Mouse (Mus musculus) left cerebral cortex, postnatal 4 days (tissue): ENCODE measurements around the gene Cmss1. TPM values are rescaled to one million over a fixed set of nuclear protein-coding genes. Genes with fewer than 3 reads are reported as not detected.

Source experiments
- DNase-seq: peaks from one replicate; pipeline ENCODE4 v3.0.0-alpha.2; 2022
- intact Hi-C: fragments of 180-260 bp; cut with DNase I; formaldehyde crosslinking; loops from one replicate; pipeline ENCODE4 v1.15.1; 2025
- total RNA-seq, 2 experiments: library from RNA; stranded (reverse); gene quantifications; 2 replicates each; pipeline ENCODE4 v1.2.3; 2021

Cmss1 gene
- total RNA-seq, 2 experiments from 2014 or later: 16.4 to 17.0 TPM

DNA sequence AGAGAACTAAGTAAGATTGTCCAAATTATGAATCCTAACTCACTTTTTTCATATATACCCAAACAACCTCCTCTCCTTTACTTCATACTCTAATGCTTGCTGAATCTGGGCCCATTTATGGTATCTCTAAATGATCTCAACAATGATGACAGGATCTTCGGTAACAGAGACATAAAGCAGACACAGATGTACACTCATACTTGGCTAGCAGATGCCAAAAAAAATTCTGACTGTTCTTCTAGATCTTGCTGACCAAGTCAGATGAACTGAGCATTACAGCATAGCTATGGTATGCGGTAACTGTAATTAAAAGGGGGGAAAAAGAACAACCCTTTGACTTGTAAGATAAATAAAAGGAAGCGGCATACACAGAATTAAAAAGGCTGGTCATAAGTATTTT is 43.2 kb downstream of the Cmss1 start:
- intact Hi-C loops: no loop called here
- DNase-seq: no peak

DNA sequence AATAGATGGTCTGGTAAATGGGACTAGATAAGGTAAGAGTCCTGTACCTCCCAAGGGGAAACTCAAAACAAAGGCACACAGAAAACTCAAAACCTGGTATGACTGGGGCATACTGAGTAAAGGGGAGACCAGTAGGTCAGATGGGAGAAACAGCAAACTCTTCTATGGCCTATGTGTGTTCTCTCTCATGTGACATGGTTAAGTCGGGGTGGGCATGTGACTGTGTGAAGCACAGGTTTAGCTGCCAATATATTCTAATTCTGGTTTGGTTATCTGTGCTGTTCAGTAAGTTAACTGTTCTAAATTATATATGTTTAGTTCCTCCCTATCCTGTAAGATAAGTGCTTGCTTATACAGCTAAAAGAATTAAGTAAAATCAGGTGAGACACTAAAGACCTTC is 46.5 kb downstream of the Cmss1 start:
- no peak for DNase-seq
- intact Hi-C loops: no loop called here

DNA sequence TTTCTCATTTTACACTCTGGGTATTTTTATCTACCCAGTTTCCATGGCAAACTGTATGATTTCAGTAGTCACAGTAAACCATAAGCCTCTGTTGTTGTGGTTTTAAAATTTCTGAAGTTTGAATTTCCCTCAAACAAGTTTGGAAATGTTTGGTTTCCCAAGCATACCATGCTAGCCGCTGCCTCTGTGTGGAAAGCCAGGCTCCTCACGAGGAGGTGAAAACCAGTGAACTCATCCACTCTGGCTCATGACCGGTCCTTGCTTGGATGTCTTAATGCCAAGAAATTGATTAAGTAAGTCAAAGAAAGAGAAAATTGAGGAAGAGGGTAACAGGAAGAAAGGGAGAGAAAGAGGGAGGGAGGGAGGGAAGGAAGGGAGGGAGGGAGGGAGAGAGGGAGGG is 48.4 kb downstream of the Cmss1 start:
- no peak for DNase-seq
- intact Hi-C loops: no loop called here

DNA sequence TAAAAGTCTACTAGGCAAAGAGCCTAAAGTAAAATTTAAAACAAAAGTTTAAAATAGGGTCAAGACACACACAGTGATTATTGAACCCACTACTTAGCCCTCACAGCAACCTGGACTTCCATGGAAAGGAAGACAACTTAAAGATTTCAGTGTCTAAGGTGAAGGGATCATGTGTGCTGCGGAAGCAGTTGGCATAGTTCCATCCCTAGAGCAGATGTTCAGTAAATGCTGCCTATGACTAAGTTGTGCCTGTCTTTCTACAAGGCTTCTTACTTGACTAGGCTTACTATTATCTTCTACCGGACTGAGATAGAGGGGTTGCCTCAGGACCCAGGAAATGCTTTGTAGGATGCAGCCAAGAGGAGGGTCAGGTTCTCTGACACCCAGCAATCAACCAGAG is 50.4 kb downstream of the Cmss1 start:
- intact Hi-C loops: no loop called here
- DNase-seq: no peak

DNA sequence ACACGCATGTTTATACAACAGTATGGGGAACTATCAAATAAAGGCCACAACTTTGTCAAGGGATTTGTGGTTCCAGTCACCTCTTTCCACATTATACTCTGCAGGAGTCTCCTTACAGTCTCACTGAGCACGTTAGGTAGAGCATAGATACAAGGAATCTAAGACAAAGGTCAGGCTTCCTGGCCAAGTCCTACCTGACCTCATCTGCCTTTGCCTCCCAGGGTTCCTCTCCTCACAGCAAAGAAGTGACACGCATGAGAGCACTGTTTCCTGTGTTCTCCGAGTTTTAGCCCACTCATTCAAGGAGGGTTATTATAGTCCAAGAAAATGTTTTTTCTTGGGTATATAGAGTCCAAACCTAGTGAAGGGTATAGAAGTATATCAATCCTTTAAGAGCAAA is 51.0 kb downstream of the Cmss1 start:
- intact Hi-C loops: no loop called here
- DNase-seq: no peak

DNA sequence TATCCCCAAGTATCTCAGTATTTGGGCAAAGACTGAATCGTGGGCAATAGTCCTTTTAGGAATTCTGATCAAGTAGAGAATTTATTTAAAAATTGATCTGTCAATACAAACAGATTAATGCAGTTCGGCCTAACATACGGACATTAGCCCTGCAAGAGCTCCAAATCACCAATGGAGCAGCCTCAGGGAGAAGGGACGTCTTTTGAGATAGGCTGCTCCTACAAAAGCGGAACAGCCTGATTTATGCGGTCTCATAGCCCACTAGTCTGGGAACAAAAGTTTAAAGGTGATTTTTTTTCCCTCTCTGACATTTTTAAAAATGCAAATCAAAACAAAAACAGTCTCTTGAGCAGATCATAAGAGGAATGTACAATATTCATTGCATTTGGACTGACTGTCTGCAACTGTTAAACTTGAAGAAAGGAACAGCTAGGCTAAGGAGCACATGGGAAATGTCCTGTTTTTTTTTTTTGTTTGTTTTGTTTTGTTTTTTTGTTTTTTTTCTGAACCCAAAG is 51.7 kb downstream of the Cmss1 start:
- DNase-seq: no peak
- intact Hi-C loops: no loop called here

DNA sequence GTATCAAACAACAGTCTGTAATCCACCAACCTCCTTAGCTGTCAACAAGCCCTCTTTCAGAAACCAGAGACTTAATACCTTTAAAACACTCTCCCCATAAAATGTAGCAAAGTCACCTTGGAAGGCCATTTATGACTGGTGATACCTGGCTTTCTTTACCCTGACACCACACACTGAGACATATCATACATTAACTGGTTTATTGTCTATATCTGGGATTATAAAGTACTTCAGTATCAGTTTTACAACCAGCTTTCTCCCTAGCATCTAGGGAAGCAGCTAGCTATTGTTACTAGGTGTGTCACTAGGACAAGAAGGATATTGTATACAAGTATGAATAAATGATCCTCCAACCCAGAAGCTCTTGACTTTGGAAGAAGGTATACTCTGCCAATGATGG is 53.4 kb downstream of the Cmss1 start:
- no peak for DNase-seq
- intact Hi-C loops: no loop called here

DNA sequence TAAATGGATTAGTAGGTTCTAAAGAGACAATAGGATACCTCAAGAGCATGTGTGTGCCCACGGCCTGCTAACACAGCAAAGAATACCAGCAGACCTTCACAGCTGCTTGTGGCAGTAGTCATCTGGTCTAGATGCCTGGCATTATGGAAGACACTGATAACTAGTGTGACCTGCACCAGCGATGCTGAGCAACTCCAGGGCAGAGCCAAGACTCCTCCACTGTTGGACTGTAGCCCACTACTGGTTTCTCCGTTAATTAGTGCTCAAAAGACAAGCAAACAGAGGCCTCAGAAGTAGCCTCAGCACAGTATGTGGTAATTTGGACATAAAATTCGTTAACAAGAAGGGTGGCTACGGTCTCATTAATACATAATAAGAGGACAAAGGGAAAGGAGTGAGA is 54.0 kb downstream of the Cmss1 start:
- DNase-seq: no peak
- intact Hi-C loops: no loop called here

DNA sequence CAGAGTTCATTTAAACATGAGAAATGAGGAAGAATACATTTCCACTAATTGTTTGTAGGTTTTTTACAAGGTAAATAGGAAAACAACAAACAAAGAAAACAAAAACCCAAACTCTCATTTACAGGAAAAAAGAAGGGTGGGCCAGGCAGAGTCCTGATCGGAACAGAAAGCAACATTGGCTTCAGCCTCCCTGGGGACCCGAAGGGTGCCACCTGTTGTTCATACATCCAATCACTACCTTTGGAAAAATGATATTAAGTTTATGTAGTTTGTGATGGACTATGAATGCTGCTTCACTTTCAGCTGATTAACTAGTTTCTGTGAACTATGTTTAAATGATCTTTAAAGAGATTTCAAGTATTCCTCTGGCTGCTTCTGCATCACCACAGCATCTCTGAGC is 55.0 kb downstream of the Cmss1 start:
- intact Hi-C loops: no loop called here
- no peak for DNase-seq

DNA sequence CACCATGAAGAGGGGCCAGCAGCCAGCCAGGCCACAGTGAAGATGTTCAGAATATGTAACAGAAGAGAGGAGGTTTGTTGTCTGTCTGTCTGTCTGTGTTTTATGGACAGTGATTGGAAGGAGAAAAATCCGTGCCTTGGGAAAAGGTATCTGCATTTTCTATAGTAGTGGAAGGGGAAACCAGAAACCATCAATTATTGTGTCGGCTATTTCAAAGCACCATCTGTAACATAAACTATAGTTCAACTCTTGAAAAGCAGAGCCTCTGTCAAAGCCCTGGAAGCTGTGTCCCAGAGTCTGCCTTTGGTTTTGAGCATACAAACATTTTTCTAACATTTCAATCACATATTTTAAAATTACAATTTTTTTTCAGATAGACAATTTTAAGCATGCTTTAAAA is 55.8 kb downstream of the Cmss1 start:
- intact Hi-C loops: no loop called here

DNA sequence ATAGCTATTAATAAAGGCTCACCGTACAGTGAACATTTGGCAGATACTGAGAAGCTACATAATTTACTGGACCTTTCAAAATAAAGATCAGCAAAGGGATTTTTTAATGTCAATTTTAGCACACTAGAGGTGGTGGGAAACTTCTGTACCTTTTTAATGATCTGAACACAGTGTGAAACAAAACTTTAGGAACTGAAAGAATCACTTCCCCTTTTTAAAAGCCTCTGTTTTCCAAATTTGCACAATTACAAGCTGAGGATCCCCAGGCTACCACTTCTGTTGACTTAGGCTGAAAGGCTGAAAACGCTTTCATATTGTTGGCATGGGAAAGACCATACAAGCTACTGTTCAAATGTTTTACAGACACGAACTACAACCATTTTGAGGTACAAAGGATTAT is 56.6 kb downstream of the Cmss1 start:
- no peak for DNase-seq
- intact Hi-C loops: no loop called here

More for the DNA sequence above, 55.8 kb downstream of the Cmss1 start:
- no peak for DNase-seq

DNA sequence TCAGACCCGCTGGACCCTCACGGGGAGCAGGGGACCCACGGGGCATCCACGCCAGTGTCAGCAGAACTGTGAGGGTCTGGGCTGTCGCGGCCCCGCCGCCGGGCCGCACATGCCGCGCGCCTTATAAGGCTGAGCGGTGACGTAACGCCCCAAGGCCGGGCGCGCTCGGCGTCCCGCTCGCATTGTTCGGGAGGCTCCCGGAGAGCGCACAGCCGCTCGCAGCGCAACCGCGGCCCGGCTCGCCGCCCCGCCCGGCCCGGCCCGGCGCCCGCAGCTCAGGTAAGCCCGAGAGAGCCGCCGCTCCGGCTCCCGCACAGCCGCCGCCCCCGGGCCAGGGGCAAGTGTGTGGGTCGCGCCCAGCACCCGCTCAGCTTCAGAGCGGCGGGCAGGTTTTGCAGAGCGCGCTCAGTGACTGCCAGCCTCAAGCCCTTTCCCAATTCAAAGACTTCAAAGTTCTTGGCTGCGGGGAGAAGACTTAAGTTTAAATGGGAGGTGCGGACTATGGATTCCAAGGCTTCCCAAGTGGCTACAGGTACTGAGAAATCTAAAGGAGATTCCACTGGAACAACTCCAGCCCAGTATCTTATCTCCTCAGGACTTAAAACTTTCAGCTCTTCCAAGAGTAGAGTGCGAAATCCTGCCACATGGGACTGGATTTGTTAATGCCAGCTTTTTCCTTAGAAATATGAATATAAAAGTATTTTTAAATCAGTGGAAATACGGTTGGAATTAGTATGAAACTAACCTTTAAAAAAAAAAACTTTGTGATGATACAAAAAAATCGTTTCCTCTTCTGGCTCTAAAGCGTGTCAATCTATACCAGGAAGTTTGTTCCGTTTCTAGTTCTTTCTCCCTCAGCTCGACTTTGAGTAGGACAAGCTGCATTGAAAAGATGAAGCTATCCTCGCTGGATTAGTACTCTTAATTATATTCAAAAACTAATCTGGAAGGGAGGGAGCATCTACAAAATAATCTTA is 57.3 kb downstream of the Cmss1 start:
- DNase-seq: peak; percentile 37
- intact Hi-C loops: no loop called here

DNA sequence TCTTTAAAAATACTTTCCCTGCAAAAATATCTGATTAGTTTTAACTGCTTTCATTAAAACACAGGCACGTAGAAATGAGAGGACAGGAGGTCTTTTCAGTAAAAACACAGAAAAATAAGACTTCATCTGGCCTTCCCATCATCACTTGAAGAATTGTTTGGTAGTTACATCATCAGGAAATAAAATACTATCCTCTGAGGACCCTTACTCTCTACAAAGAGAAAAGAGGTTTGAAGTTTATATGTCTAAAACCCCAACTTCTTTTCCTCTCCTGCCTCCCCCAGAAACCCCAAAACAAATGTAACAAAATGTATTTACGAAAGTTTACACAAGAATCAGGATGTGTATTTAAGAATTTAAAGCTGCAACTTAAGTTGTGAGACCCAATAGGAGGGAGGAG is 58.1 kb downstream of the Cmss1 start:
- no peak for DNase-seq

DNA sequence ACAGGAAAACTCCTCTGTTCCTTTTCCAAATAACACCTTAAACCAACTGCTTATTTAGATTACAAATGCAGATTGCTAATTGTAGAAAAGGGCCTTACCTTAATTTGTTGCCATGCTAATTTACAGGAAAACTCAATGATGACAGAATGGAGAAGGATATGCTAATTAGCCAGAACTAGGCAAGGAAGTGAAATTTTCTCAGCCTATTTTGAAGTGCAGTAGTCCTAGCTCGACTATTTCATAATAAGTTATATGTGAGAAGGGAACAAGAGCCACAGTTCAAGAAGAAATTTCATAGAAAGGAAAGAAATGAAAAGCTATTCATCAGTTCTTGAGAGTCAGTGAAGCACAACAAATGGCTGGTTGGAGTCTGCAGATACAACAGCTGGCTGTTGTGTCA is 60.3 kb downstream of the Cmss1 start:
- intact Hi-C loops: no loop called here

More for the DNA sequence above, 58.1 kb downstream of the Cmss1 start:
- intact Hi-C loops: no loop called here

DNA sequence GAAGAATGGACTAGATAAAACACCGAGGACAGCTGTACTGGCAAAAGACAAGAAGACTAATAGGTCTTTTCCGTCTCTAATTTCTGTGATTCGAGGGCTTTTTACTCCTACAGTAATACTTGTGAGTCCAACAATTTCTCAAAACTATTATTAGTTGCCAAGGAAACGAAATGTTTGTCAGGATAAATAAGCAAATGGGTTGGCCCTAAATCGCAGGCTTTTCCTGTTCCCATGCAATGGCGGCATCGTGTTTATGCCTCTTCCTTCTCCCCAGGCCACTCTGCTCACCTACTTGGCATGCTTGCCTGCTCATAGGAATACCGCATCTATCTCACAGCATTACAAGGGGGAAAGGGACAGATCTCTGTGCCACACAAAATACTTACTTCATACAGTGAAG is 62.2 kb downstream of the Cmss1 start:
- intact Hi-C loops: no loop called here
- no peak for DNase-seq

More for the DNA sequence above, 60.3 kb downstream of the Cmss1 start:
- DNase-seq: no peak

DNA sequence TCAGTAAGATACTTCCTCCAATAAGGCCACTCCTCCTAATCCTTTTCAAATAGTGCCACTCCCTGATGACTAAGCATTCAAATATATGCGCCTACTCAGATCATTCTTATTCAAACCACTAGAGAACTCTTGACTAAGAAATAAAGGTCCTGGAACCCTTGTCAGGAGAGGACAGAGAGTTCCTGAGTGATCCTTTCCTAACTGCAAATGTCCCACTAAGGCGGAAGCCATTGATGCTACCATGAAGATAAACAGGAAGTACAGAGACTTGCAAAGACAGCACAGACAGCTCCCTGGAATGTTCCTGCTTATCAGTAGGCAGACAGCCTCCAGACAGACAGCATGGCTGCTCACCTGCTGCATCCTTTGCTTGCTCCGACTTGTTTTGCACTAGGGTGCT is 63.4 kb downstream of the Cmss1 start:
- no peak for DNase-seq
- intact Hi-C loops: no loop called here

DNA sequence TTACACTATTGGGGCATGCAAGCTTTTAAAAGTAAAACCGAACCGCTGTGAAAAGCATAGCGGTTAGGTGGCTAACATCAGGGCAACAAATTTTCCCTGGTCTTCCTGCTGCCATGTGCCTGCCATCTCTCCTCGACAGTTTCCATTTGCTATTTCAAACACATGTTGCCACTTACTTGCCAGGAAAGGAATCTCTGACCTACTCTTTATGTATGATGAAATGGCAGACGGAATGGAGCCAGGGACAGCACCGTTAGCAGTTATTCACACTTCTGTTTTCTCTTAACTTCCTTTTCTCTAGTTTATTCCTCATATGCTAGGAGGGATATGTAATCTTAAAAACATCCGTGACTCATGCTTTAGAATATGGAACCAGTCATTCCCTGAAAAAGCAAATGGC is 70.2 kb downstream of the Cmss1 start:
- intact Hi-C loops: no loop called here

DNA sequence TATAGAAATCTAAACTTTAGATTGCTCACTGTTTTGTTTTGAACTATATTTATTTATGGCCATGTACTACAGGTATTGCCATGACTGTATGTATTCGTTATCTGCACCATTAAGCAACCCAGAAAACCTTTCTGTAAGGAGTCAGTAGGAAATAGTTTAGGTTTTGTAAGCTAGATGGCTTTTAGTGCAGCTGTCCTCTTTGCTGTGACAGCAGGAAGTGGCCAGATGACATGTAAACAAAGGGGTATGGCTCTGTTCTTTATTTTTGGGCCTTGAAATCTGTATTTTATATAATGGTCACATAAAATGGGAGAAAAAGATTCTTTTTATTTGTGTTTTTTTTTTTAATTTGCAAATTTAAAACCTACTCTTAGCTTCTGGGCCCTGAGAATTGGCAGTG is 71.9 kb downstream of the Cmss1 start:
- intact Hi-C loops: no loop called here
- no peak for DNase-seq

More for the DNA sequence above, 70.2 kb downstream of the Cmss1 start:
- DNase-seq: no peak

DNA sequence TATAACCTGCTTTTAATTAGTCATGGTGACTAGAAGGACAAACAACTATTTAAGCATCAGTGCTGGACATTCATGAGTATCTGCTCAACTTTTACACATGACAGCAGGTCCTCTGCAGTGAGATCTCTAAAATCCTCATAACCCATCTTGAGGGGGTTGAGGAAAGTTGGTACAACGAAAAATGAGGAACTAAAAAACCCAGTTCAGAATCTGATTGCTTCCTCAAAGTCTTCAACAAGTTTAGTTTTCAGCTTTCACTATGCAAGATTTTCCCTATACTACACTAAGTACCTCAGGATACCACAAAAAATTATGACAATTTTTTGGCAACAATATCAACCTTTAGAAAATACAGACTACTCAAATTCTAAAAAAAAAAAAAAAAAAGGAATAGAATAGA is 72.3 kb downstream of the Cmss1 start:
- no peak for DNase-seq
- intact Hi-C loops: no loop called here

DNA sequence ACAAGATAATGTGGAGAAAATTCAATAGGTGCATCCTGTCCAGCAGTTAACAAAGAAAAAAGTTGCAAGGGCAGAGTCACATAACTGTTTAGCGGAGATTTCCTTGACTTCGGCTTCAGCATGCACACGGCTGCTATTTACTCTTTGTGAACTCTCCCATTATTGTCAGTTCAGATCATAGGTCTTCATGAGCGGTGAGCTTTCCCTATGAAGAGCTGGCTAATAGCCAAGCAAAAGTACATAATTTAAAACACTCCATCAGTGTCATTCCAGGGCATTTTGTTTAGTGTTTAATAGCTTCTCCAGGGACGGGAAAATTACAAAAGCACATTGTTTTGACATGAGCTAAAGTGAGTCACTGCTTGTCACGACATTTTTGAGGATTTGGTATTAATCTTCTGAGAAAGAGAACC is 74.6 kb downstream of the Cmss1 start:
- intact Hi-C loops: no loop called here
- no peak for DNase-seq

DNA sequence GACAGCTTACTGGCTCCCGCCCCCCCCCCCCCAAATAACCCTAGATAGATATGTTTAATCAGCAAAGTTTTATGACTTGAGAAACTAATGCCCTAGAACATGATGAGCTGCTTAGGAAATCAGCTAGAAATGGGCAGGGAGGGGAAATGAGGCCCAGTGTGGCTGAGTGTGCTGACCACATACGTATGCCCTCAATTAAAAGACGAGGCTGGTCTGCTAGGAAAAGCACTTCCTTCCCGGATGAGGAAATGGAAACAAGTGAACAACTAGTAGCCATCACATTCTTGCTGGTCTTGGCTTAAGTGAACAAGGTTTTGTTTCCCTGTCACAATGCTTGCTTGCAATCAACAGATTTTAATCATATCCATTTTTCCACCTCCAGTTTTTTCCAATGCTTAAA is 76.1 kb downstream of the Cmss1 start:
- no peak for DNase-seq
- intact Hi-C loops: no loop called here

DNA sequence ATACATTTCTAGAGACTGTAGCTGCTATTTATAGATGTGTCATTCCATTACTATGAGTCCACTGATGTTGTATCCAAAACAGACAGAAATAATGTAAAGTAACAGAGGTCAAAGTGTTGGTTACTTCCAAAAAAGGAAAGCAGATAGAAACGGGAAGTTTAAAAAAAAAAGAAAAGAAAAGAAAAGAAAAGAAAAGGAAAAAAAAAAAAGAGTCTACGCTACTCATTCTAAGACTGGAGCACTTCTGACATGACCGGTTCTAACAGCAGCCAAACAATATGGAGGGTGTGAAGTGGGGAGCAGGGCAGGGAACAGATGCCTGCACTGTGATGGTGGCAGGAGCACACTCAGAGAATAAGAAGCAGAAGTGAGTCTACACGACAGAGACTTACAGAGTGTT is 78.2 kb downstream of the Cmss1 start:
- intact Hi-C loops: no loop called here
- DNase-seq: no peak
